Mouse (Mus musculus): ENCODE results near the gene Pygo2.

Gene Pygo2

GRCm38 (mm10) chr3:89456726-89457665 is 27.0 kb downstream of the Pygo2 start:
- peak; percentile 85 for DNase-seq (ENCODE audit: low spot score)

GRCm38 (mm10) chr3:89458372-89458964 is 28.5 kb downstream of the Pygo2 start:
- DNase-seq (ENCODE audit: low spot score): no peak

GRCm38 (mm10) chr3:89458965-89459807 is 29.2 kb downstream of the Pygo2 start:
- DNase-seq (ENCODE audit: low spot score): peak; percentile 98

GRCm38 (mm10) chr3:89468268-89468667 is 38.3 kb downstream of the Pygo2 start:
- DNase-seq (ENCODE audit: low spot score): no peak

- no peak for DNase-seq (ENCODE audit: low spot score)
These were observed 42.3 kb downstream of the Pygo2 start for GRCm38 (mm10) chr3:89472280-89472679.

- no peak for DNase-seq (ENCODE audit: low spot score)
These were observed 43.8 kb downstream of the Pygo2 start for GRCm38 (mm10) chr3:89473838-89474237.

- DNase-seq (ENCODE audit: low spot score): no peak
These were observed 49.0 kb downstream of the Pygo2 start for GRCm38 (mm10) chr3:89479055-89479454.

GRCm38 (mm10) chr3:89481488-89481887 is 51.5 kb downstream of the Pygo2 start:
- peak; percentile 49 for DNase-seq (ENCODE audit: low spot score)

GRCm38 (mm10) chr3:89482249-89482648 is 52.2 kb downstream of the Pygo2 start:
- DNase-seq (ENCODE audit: low spot score): no peak

Measured in c-Kit-positive CD71-positive TER-119-positive erythroid progenitor cells, embryonic 14.5 days (primary cell).